Comparison of ENCODE assay signal across 14 mouse cellular contexts in the genomic region with DNA sequence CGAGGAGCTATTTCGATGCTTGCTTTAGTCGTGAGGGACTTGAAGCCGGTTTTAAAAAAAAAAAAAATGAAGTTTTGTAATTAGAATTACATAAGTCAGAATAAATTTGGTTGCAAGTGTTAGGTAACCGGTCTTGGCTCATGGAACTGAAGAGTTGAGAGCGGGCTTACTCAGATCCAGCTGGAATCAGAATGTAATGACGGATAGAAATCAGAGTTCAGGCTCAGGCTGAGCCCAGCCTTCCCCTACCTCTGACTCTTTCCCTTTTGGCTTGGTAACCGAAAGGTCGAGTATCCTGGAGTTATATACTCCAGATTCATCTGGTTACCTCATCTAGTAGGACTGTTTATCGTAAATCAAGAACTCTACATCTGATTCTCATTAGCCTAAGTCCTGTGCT.
"Had no signal": no experiment of that assay in that cellular context is flagged by ENCODE, and none has a peak within 500 bp of the region (broad histone marks: within the 10 kb centered on the region; RNA-seq: fewer than 3 reads in every experiment).

No protein-coding gene starts in this region.

- H3K4me2 ChIP-seq: limb, embryonic 12.5 days; liver, embryonic 15.5 days; midbrain, embryonic 11.5 days; midbrain, embryonic 15.5 days; neural tube, embryonic 12.5 days had no signal

- H3K36me3 ChIP-seq: limb, embryonic 12.5 days; liver, embryonic 15.5 days; midbrain, embryonic 15.5 days; neural tube, embryonic 12.5 days had no signal

- H3K27me3 ChIP-seq: limb, embryonic 12.5 days; liver, embryonic 15.5 days; megakaryocyte, embryonic 14.5 days; midbrain, embryonic 15.5 days; neural tube, embryonic 12.5 days had no signal

- H3K4me3 ChIP-seq: limb, embryonic 12.5 days; liver, embryonic 15.5 days; megakaryocyte, embryonic 14.5 days; midbrain, embryonic 15.5 days; neural tube, embryonic 12.5 days had no signal

- H3K9ac ChIP-seq: limb, embryonic 12.5 days; liver, embryonic 15.5 days; midbrain, embryonic 15.5 days; neural tube, embryonic 12.5 days had no signal

- DNase-seq: kidney, adult 18-20 months; kidney, postnatal 10 days; liver; lung, adult 2 months; spleen, adult 18-20 months; thymus, adult 2 months; thymus, postnatal 25 days had no signal

- H3K9me3 ChIP-seq: limb, embryonic 12.5 days; liver, embryonic 15.5 days; midbrain, embryonic 15.5 days; neural tube, embryonic 12.5 days had no signal

- H3K27ac ChIP-seq: limb, embryonic 12.5 days; liver, embryonic 15.5 days; macrophage; midbrain, embryonic 15.5 days; neural tube, embryonic 12.5 days had no signal

- ATAC-seq: midbrain, embryonic 15.5 days had no signal

- H3K4me1 ChIP-seq: limb, embryonic 12.5 days; liver, embryonic 15.5 days; megakaryocyte, embryonic 14.5 days; midbrain, embryonic 15.5 days; neural tube, embryonic 12.5 days had no signal
